Mouse (Mus musculus): ENCODE measurements around the gene Ccdc127. TPM values are rescaled to one million over a fixed set of nuclear protein-coding genes. Genes with fewer than 3 reads are reported as not detected.

Ccdc127 gene
- total RNA-seq, 2 experiments from 2014 or later = 51.5 to 61.4 TPM

DNA sequence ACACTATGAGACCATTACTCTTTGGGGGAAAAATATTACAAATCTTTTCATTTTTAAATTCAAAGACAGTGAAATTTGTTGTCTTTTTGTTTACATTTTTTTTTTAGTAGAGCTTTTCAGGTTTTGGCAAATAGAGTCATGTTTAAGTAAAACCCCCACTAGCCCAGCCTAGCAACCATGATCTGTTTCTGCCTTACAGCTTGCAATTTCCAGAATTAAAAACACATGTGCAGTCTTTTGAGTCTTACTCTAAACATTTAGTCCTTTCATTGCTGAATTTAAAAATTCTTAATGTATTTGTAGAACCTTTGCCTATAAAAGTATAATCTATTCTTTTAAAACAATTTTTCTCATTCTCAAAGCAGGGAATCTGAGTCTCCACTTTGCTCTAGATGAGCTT, 20.8 kb upstream of the Ccdc127 start:
- DNase-seq = no peak
- TF ChIP-seq CTCF (IDR thresholded peaks at IDR 0.05) = no peak
- H3K4me3 ChIP-seq = no peak overlapping the region
- intact Hi-C loops (cut with DNase I) = no loop called here
- H3K27ac ChIP-seq = no peak overlapping the region

DNA sequence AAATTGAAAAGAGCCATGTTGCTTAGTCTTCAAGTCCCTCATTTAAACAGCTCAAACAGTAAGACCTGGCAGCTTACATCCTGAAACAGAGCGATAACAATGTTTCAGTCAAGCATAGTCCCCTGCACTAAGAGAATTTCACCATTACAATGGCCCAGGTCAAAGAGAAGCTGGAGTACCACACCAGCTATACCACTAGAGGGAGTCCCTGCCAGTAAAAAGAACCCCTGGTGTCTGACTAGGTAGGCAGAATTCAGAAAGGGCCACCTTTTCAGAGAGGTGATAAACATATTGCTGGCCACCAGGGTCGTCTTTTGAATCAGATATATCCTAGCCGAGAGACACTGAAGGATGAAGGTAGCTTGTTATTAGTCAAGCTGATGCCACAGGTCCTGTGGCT, 9.1 kb upstream of the Ccdc127 start:
- TF ChIP-seq CTCF (IDR thresholded peaks at IDR 0.05) = peak; percentile 76
- intact Hi-C loops (cut with DNase I) = loop anchor here (2.0 to 10.0 kb wide), 2 partner anchors 154 to 194 kb away; partner anchors contain the start of gene Zfp825
- DNase-seq = peak; percentile 30

DNA sequence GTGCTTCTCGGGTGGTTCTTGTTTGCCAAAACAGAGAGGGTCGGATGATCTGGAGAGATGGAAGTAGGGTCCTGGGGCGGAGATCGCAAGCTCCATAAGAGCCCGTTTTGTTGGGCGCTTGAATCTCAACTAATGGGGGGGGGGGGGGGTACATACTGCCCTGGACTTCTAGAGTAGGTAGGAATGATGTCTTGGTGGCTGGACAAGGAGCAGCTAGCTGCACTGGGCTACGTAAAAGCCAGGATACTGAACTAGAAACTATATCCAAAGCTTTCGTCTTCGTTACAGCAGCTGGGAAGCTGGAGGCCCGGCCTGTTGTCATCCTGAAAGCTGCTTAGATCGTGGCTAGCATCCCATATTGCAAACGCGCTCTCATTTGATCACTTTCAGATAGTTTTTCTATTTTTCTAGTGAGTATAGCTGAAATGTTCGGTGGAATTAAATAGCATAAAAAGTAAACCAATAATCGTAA, 362 bp downstream of the Ccdc127 start:
- peak overlapping the region; percentile 100 for H3K27ac ChIP-seq
- no peak for TF ChIP-seq CTCF (IDR thresholded peaks at IDR 0.05)
- DNase-seq = no peak
- peak overlapping the region; percentile 72 for H3K4me3 ChIP-seq
- intact Hi-C loops (cut with DNase I) = loop anchor here (5.0 kb wide), 1 partner anchor 33 kb away; the partner anchor contains the start of gene Pdcd6

More for the DNA sequence above, 9.1 kb upstream of the Ccdc127 start:
- Histone ChIP-seq H3K27ac (no peak overlapping the region), H3K4me3 (no peak overlapping the region)

DNA sequence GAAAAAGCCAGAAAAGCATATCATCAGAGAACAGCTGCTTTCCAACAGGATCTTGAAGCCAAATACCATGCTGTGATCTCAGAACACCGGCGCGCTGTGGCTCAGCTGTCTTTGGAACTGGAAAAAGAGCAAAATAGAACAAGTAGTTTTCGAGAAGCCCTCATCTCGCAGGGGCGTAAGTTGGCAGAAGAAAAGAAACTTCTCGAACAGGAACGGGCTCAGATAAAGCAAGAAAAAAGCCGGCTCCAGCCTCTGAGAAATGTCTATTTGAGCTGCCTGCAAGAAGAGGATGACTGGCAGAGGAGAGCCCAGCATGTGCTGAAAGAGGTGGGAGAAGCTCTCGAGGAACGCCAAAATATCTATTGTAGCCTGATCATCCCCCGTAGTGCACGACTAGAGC, 6.4 kb downstream of the Ccdc127 start:
- Histone ChIP-seq H3K4me3 (no peak overlapping the region), H3K27ac (no peak overlapping the region)
- no peak for TF ChIP-seq CTCF (IDR thresholded peaks at IDR 0.05)
- no peak for DNase-seq
- intact Hi-C loops (cut with DNase I) = no loop called here

DNA sequence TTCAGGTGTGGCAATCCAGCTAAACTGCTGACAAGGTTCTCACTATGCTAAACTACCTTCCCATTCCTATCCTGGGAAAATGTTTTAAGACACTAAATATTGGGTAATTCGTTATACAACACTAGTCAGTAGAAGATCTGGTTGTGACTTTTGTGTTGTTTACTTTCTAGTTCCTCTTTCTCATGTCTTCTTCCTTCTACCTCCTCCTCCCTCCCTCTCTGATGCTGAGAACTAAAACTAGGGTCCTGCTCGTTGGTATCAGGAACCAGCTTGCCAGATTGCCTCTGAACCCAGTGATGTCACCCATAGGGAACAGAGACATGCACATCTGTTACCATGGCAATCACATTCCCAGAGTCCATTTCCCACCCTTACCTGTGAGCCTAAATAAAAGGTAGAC, 12.1 kb downstream of the Ccdc127 start:
- Histone ChIP-seq H3K27ac (peak overlapping the region; percentile 94), H3K4me3 (peak overlapping the region; percentile 83)
- TF ChIP-seq CTCF (IDR thresholded peaks at IDR 0.05) = no peak
- DNase-seq = no peak
- intact Hi-C loops (cut with DNase I) = no loop called here

DNA sequence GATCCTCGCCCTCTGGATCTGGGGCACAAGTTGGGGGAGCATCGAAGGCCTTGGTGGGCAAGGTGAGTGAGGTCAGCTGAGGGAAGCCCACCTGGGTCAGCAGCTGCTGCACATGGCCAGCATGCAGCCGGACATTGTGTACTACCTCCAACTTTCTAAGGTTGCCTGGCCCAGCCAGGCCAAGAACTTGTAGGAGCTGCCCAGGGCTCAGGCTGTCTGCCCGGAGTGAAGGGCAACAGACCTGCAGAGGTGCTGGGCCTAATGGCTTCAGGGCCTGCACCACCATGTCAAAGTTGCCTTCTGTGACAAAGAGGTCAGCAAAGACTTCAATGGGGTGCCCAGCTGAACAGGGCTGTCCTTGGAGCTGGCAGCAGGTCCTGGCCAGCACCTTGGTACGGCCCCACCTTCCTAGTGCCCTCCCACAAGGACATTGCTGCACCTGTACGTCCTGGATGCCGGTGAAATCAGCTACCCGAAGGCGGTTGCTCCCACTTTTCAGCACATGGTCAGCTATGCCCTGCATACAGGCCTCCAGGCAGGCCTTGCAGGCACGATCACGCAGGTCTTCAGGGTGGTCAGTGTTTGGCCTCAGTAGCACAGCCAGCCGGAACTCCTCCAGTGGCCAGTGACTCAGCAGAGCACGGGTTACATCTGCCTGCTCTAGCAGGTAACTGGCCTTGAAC, 13.2 kb downstream of the Ccdc127 start:
- Histone ChIP-seq H3K27ac (peak overlapping the region; percentile 94), H3K4me3 (peak overlapping the region; percentile 83)
- intact Hi-C loops (cut with DNase I) = no loop called here
- no peak for TF ChIP-seq CTCF (IDR thresholded peaks at IDR 0.05)
- DNase-seq = peak; percentile 68

DNA sequence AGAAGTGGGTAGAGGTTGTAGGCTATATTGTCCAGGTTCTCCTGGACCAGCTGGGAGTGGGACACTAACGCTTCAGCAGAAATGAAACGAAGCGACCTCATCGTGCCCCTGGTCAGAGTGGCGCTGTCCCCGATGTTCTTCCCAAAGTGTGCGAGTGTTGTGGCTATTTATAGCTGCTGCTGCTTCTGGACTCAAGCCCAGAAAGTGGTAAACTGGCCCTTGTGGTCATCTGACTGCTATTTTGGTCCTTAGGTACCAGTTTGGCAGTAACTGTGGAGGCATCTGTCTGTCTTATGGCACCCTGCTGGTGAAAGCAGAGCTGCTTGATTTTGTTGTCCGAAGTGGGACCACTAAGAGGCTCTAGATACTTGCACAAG, 13.7 kb downstream of the Ccdc127 start, which contains the start of gene Lrrc14b:
Gene Lrrc14b (minus strand): TSS at position 147 of the 377 bp plus-strand sequence.
- Histone ChIP-seq H3K27ac (peak within 1 kb of the TSS; percentile 94), H3K4me3 (peak within 1 kb of the TSS; percentile 83)
- peak; percentile 39 for TF ChIP-seq CTCF (IDR thresholded peaks at IDR 0.05)
- DNase-seq = peak; percentile 87
- intact Hi-C loops (cut with DNase I) = no loop called here

DNA sequence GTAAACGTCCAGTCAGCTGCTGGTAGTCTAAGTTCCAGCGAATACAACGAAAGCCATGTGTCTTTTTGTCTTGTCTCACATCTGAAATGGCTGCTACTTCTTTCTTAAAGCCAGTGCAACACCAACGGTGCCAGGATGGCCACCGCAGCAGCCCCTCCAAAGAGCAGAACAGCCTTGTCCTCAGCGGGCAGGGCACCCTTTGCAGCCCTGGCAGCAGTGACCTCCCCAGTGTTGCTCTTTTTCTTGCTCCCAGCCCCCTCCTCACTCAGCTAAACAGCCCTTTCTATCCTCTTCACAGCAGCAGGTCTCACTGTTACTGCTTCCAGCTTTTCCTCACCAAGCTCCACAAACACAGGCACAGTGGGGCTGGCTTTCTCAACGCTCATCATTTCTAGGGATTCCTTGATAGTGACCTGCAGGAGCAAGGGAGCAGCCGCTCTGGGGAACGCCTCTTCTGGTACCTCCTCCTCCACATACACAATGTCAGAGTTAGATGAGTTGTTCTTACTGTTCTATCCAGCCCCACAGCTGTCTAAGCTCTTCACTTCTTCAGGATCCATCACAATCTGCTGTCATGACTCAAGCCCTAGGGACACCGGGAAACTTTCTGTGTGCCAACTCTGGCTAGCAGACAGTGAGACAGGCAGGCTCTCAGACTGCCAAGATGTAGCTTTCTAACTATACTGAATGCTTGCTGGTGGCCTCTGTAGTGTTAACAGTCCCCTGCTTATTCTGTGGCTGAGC, 31.6 kb downstream of the Ccdc127 start:
- no peak overlapping the region for H3K27ac ChIP-seq
- intact Hi-C loops (cut with DNase I) = no loop called here
- TF ChIP-seq CTCF (IDR thresholded peaks at IDR 0.05) = no peak
- DNase-seq = no peak
- H3K4me3 ChIP-seq = no peak overlapping the region

DNA sequence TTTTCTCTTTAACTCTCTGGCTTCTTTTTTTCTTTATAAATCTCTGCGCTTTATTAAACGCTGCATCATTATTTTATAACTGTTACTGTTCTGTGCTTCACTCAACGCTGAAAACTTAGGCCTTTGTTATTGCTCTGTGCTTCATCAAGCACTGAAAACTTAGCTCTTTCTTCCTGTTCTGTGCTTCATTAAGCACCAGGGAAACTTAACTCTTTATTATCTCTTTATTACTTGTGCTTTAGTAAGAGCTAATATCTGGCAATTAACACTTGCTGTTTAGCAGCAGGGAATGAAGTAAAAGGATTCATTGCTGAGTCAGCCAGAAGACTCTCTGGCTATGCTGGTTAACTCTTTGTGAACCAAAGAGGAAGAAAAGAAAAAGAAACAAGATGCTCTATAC, 32.2 kb downstream of the Ccdc127 start:
- TF ChIP-seq CTCF (IDR thresholded peaks at IDR 0.05) = no peak
- intact Hi-C loops (cut with DNase I) = no loop called here
- no peak overlapping the region for H3K27ac ChIP-seq
- no peak overlapping the region for H3K4me3 ChIP-seq
- no peak for DNase-seq

DNA sequence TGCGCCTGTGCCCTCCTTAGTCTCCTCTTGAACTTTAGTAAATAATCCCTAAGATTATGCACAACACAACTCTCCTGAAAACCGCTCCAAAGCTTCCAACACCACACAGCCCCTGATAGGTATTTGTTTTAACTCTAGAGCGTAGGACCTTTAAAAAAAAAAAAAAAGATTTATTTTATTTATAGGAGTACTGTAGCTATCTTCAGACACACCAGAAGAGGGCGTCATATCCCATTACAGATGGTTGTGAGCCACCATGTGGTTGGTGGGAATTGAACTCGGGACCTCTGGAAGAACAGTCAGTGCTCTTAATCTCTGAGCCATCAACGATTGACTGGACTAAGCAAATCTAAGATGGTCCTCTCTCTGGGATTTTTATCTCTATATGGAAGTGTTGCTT, 39.6 kb downstream of the Ccdc127 start:
- TF ChIP-seq CTCF (IDR thresholded peaks at IDR 0.05) = peak; percentile 13; the same call in 1 of the 2 replicates
- no peak overlapping the region for H3K27ac ChIP-seq
- H3K4me3 ChIP-seq = peak overlapping the region; percentile 72
- intact Hi-C loops (cut with DNase I) = loop anchor here (10.0 kb wide), 1 partner anchor 785 kb away; the partner anchor contains the start of gene Clptm1l
- no peak for DNase-seq

DNA sequence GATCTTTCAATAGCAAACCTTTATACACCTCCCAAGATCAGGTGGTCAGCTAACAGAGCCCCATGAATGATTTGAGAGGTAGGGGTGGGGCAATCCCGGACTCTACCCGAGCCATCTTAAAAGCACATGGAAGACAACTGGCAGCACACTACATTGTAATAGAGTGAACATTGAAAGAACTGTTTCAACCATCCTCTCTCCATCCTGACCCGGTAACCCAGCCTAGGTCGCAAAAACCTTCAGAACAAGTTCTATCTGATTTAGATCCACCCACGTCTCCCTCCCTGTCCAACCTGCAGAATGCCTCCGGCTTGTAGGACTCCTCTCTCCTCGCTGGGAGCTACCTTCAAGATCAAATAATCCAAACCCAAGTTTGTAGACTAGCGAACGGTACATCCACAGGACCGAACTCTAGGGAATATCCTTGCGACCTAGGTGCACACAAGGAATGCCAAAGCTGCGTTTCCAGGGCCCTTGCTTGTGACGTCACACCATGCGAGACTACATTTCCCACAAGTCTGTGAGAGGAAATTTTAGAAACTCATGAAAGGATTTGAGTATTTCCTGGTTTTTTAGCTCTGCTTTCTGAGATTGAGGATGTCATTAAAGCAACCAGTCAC, 40.4 kb downstream of the Ccdc127 start, which contains the start of gene Zfp72:
Gene Zfp72 (minus strand): TSS at position 466 of the 620 bp plus-strand sequence.
- intact Hi-C loops (cut with DNase I) = loop anchor here (10.0 kb wide), 1 partner anchor 786 kb away; the partner anchor contains the start of gene Clptm1l
- Histone ChIP-seq H3K27ac (peak within 1 kb of the TSS; percentile 80), H3K4me3 (peak within 1 kb of the TSS; percentile 72)

DNA sequence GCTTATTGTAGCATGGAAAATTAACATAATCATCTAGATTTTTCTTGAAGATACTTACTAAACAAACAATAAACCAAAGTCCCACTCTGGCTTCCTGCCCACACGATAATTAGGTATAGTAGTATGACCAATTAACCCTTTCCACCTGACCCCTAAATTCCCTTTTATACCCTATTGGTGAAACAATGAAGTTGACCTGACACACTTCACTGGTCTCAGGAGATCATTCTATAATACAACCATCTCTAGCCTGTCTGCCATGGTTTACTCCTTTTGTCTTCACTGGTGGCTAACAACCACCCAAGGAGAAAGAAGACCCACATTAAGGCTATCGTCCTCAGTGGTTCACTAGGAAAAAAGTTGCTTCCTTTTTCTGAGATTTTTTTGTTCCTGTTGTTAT, 41.0 kb downstream of the Ccdc127 start:
- Histone ChIP-seq H3K27ac (peak overlapping the region; percentile 80; the same call in 1 of the 2 replicates), H3K4me3 (peak overlapping the region; percentile 72)
- no peak for DNase-seq
- no peak for TF ChIP-seq CTCF (IDR thresholded peaks at IDR 0.05)
- intact Hi-C loops (cut with DNase I) = loop anchor here (10.0 kb wide), 1 partner anchor 786 kb away; the partner anchor contains the start of gene Clptm1l

More for the DNA sequence above, 40.4 kb downstream of the Ccdc127 start, which contains the start of gene Zfp72:
- TF ChIP-seq CTCF (IDR thresholded peaks at IDR 0.05) = no peak
- DNase-seq = peak; percentile 75

Data from gastrocnemius, adult 2 months (tissue).